Mouse (Mus musculus) limb, embryonic 11.5 days (tissue): ENCODE results near the gene Chrm4. TPM values are rescaled to one million over a fixed set of nuclear protein-coding genes. Genes with fewer than 3 reads are reported as not detected.
A peak's percentile ranks its signal among the peaks of the same experiment; 100 is the strongest.

Source experiments
- ATAC-seq: fragments of 200-750 bp; cut with Nextera tagmentation; 2 replicates; pipeline ENCODE4 v1.8.0; 2017; ENCODE audit warnings: low read depth; ENCODE audit not compliant: insufficient number of reproducible peaks, low FRiP score, low TSS enrichment
- DNase-seq: peaks from one replicate; pipeline ENCODE4 v3.0.0-alpha.2; 2015; ENCODE audit warnings: low spot score
- H3K27ac ChIP-seq: fragments of 300-500 bp; sonication (generic); replicated peaks from 2 replicates; pipeline ENCODE4 v1.5.1; 2014; ENCODE audit warnings: low read depth, mild to moderate bottlenecking, low read length
- H3K27me3 ChIP-seq: fragments of 300-500 bp; sonication (generic); 2 replicates; pipeline ENCODE4 v1.6.1; 2014; ENCODE audit warnings: mild to moderate bottlenecking, low read length, mixed read lengths; ENCODE audit not compliant: control insufficient read depth, insufficient read depth
- H3K36me3 ChIP-seq: fragments of 300-500 bp; sonication (generic); 2 replicates; pipeline ENCODE4 v1.6.1; 2014; ENCODE audit warnings: mild to moderate bottlenecking, low read length, moderate library complexity, mixed read lengths; ENCODE audit not compliant: control insufficient read depth, insufficient read depth
- H3K4me1 ChIP-seq: fragments of 300-500 bp; sonication (generic); 2 replicates; pipeline ENCODE4 v1.6.1; 2014; ENCODE audit warnings: low read length, mixed read lengths; ENCODE audit not compliant: control insufficient read depth, insufficient read depth
- H3K4me2 ChIP-seq: fragments of 300-500 bp; sonication (generic); 2 replicates; pipeline ENCODE4 v1.6.1; 2014; ENCODE audit warnings: low read depth, mild to moderate bottlenecking, moderate library complexity; ENCODE audit not compliant: severe bottlenecking
- H3K4me3 ChIP-seq: fragments of 300-500 bp; sonication (generic); 2 replicates; pipeline ENCODE4 v1.5.1; 2014; ENCODE audit warnings: low read depth, low read length
- H3K9ac ChIP-seq: fragments of 300-500 bp; sonication (generic); 2 replicates; pipeline ENCODE4 v1.6.1; 2014; ENCODE audit warnings: mild to moderate bottlenecking, low read length
- H3K9me3 ChIP-seq: fragments of 300-500 bp; sonication (generic); 2 replicates; pipeline ENCODE4 v1.6.1; 2016; ENCODE audit warnings: low read length; ENCODE audit not compliant: control insufficient read depth
- WGBS: fragments of 180-500 bp; shearing (Covaris S2); extraction: QIAGEN DNeasy Blood & Tissue Kit; methylation state at CpG from one replicate; pipeline ENCODE4 v1.1.7; 2014; 5-methylcytosine and 5-hydroxymethylcytosine counted together
- polyA plus RNA-seq: library from polyadenylated mRNA; unstranded; fragments of >200 nt; fragmentation: Nextera tagmentation; extraction: Ambion mirVana; gene quantifications from 2 replicates; pipeline ENCODE4 v1.2.1, GENCODE M21; 2014

The Chrm4 gene
- polyA plus RNA-seq, 1 experiment from 2014 or later, result 0.53 TPM

DNA sequence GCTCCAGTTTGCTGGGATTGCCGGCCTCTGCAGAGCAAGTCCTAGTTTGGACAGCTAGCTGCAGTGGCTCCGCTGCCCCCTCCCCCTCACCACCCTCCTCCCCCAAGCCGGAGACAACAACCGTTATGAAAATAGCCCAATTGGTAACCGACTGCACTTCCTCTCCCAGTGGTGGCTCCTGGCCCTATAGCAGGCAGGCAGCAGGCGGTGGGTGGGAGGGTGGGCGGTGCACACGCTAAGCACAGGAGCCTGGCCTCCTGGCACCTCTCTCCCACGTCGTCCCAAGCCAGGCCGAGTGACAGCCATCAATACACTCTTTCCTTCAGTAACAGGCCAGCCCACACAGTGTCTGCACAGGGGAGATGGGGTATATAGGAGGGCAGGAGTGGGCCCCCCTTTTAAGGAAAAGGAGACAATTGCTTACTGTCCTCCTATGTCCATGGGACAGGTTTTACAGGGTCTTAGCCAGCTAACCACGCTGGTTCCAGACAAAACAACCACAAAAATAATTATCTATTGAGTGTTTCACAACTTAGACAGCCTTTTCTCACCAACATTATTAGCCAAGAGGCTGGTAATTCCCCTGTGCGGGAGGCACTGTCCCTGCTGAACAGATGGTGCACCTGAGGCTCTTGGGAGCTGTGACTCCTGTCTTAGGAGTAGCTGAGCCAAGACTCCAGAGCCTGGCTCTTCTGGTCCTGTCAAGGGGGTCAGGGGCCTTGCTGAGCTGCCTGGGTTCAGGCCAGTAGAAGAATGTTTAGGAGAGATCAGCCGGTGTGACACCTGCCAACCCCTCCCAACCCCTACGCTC lies 23.4 kb downstream of the Chrm4 start:
- peaks cover 18% of the 10 kb centered on the region for H3K4me1 ChIP-seq
- H3K27me3 ChIP-seq, result no peaks in the 10 kb centered on the region
- H3K9ac ChIP-seq, result peak overlapping the region; percentile 27; the same call in 1 of the 2 replicates
- 14% methylated on average over 15 of the region's 15 CpGs for WGBS
- DNase-seq, result peak; percentile 54
- no peak overlapping the region for H3K4me3 ChIP-seq
- peaks cover under 1% of the 10 kb centered on the region; the same call in 1 of the 2 replicates for H3K36me3 ChIP-seq
- H3K9me3 ChIP-seq, result no peaks in the 10 kb centered on the region
- peak; percentile 70 for ATAC-seq
- 0 out of 2 replicates have a peak overlapping the region, but pooled peaks have one; percentile 2 for H3K27ac ChIP-seq
- peak overlapping the region; percentile 33; the same call in 1 of the 2 replicates for H3K4me2 ChIP-seq

DNA sequence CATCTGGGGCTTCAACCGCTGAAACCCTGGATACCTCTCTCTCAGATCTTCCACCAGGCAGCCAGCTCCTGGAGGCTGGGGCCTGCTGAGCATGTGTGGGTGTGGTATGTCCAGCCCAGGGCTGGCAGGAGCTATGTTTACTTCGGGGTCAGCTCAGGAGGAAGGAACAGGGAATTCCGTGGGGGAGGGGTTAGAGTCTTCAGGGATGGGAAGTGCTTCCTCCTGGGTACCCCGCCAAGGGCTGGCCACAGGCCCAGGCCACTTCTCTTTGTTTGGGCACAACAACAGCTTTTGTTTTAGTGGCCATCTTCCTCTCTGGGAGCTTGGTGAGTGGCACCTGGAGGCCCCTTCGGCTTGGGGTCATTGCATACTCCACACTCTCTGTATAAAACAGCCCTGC lies 26.8 kb downstream of the Chrm4 start:
- WGBS, result 20% methylated on average over 5 of the region's 5 CpGs
- no peak overlapping the region for H3K4me3 ChIP-seq
- H3K27ac ChIP-seq, result no peak overlapping the region; the same call in 1 of the 2 replicates
- H3K27me3 ChIP-seq, result no peaks in the 10 kb centered on the region
- no peaks in the 10 kb centered on the region for H3K9me3 ChIP-seq
- peaks cover 12% of the 10 kb centered on the region for H3K4me1 ChIP-seq
- no peak for DNase-seq
- ATAC-seq, result no peak
- H3K9ac ChIP-seq, result no peak overlapping the region
- no peak overlapping the region for H3K4me2 ChIP-seq
- H3K36me3 ChIP-seq, result no peaks in the 10 kb centered on the region

DNA sequence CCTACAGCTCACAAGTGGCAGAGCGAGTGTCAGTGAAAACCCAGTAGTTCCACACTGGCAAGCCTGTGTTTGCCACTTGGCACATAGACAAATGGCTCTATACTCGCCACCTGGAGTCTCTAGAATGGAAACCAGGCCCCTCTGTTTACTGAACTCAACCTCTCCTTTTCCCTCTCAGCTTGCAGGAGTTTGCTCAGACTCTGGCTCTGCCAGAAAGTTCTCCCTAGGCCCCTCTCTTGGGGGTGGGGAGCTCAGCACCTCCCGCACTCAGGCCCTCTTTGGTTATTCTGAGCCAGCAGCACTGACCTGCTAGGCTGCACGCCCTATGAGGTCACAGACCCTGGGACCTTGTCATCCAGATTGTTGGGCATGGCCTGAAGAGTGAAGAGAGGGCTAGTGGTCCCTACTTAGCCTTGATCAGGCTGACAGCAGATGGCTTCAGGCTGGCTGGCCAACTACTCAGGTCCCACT lies 28.1 kb downstream of the Chrm4 start:
- Histone ChIP-seq H3K27me3 (no peaks in the 10 kb centered on the region), H3K36me3 (no peaks in the 10 kb centered on the region), H3K27ac (no peak overlapping the region), H3K4me2 (no peak overlapping the region), H3K4me3 (no peak overlapping the region), H3K9me3 (no peaks in the 10 kb centered on the region), H3K9ac (no peak overlapping the region), H3K4me1 (peaks cover 7% of the 10 kb centered on the region)
- DNase-seq, result no peak
- WGBS, result 92% methylated on average over 4 of the region's 4 CpGs
- ATAC-seq, result no peak

DNA sequence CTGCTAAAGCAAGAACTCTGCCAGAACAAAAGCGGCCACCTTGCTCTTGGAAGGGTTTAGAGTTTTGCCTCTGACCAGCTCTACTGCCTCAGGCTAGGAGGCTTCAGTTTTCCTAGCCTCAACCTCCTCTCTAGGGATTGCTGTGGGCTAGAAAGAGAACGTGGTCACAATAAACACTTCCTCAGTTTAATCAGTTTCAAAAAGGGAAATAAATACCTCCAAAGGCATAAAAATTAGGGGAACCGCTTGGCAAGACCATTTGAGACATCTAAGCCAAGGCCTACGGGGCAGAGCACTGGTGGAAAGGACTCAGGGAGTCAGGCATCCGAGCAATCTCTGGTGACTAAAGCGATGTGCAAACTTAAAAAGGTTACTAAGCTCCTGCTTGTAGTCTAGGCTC lies 28.8 kb downstream of the Chrm4 start:
- no peaks in the 10 kb centered on the region for H3K9me3 ChIP-seq
- no peak overlapping the region for H3K4me2 ChIP-seq
- no peak overlapping the region for H3K4me3 ChIP-seq
- ATAC-seq (no peak), DNase-seq (no peak)
- no peaks in the 10 kb centered on the region; the same call in 1 of the 2 replicates for H3K4me1 ChIP-seq
- H3K27me3 ChIP-seq, result no peaks in the 10 kb centered on the region
- no peak overlapping the region for H3K9ac ChIP-seq
- 82% methylated on average over 6 of the region's 6 CpGs for WGBS
- no peak overlapping the region for H3K27ac ChIP-seq
- H3K36me3 ChIP-seq, result no peaks in the 10 kb centered on the region

DNA sequence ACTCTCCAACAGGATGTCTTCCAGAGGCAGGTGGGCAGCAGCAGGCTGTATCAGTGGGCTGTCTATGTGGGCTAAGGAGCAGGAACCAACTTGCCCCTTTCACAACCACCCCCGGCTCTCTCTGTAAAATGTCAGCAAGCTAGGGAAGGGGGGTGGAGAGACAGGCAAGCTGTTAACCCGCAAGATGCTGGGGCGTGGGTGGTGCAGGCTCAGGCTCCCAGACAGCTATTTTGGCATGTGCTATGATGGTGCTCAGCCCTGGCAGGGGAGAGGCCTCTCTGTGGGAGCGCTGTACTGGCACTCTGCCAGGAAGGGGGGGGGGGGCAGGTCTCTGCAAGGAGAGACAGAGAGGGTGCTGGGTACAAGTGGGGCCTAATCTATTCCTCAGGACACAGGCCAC lies 30.0 kb downstream of the Chrm4 start:
- no peak overlapping the region for H3K9ac ChIP-seq
- peaks cover 5% of the 10 kb centered on the region for H3K4me1 ChIP-seq
- no peaks in the 10 kb centered on the region for H3K36me3 ChIP-seq
- no peaks in the 10 kb centered on the region for H3K27me3 ChIP-seq
- H3K4me3 ChIP-seq, result no peak overlapping the region
- WGBS, result 57% methylated on average over 4 of the region's 4 CpGs
- no peak overlapping the region for H3K4me2 ChIP-seq
- no peak for DNase-seq
- H3K27ac ChIP-seq, result no peak overlapping the region
- no peaks in the 10 kb centered on the region for H3K9me3 ChIP-seq
- no peak for ATAC-seq

DNA sequence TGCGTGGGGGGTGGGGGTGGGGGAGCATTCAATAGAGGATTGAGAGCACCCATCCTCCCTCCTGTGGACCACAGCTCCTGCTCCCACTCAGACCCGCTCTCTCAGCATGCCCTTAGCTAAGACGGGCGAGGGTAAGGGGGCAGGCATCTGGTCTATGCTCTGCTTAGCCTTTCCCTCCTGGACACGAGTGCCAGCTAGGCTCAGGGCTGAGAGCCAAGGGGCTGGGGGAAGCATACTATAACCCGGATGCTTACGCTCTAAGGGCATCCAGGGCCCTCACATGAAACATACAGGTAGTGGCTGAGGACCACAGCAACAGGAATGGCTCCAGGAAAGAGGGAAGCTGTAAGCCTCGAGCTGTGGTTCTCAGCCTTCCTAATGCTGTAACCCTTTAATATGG lies 31.0 kb downstream of the Chrm4 start:
- Histone ChIP-seq H3K9ac (no peak overlapping the region), H3K4me1 (peaks cover 12% of the 10 kb centered on the region), H3K27ac (no peak overlapping the region), H3K36me3 (no peaks in the 10 kb centered on the region), H3K9me3 (no peaks in the 10 kb centered on the region), H3K27me3 (no peaks in the 10 kb centered on the region), H3K4me3 (no peak overlapping the region), H3K4me2 (no peak overlapping the region)
- no peak for DNase-seq
- no peak for ATAC-seq
- WGBS, result 86% methylated on average over 8 of the region's 8 CpGs

DNA sequence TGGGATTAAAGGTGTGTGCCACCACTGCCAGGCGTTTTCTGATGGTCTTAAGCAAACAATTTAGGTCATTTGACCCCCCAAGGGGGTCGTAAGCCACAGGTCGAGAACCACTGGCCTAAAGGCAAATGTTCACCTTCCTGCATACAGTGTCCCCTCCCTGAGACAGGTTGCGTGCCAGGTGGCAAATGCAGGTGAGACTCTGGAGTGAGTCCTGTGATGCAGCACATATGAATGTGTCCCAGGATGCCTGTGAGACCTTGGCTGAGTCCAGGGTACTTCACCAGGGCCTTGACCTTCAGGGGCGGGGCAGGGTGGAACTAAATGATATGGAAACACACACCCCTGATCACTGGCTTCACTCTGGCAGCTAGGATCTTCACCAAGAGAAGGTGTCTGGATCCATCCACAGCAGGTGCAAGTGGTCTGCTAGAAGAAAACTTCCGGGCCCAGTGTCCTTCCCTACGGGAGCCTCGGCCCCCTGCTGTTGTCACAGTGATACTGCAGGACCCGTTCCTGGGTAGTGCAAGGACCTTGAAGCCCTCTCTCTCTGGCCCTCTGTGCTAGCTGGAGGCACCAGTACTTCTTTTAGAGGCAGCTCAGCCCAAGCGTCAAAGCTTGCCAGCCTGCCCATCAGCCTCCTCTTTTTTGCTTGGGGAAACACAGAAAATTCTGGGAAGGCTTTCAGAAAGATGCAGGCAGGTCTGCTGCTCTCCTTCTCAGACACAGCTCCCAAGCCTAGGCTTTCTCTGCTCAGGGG lies 31.8 kb downstream of the Chrm4 start:
- Histone ChIP-seq H3K9me3 (no peaks in the 10 kb centered on the region), H3K4me3 (no peak overlapping the region), H3K27ac (no peak overlapping the region), H3K4me1 (peaks cover 14% of the 10 kb centered on the region), H3K9ac (no peak overlapping the region), H3K27me3 (no peaks in the 10 kb centered on the region), H3K4me2 (no peak overlapping the region), H3K36me3 (no peaks in the 10 kb centered on the region)
- 45% methylated on average over 10 of the region's 10 CpGs for WGBS
- ATAC-seq (no peak), DNase-seq (peak; percentile 60)

DNA sequence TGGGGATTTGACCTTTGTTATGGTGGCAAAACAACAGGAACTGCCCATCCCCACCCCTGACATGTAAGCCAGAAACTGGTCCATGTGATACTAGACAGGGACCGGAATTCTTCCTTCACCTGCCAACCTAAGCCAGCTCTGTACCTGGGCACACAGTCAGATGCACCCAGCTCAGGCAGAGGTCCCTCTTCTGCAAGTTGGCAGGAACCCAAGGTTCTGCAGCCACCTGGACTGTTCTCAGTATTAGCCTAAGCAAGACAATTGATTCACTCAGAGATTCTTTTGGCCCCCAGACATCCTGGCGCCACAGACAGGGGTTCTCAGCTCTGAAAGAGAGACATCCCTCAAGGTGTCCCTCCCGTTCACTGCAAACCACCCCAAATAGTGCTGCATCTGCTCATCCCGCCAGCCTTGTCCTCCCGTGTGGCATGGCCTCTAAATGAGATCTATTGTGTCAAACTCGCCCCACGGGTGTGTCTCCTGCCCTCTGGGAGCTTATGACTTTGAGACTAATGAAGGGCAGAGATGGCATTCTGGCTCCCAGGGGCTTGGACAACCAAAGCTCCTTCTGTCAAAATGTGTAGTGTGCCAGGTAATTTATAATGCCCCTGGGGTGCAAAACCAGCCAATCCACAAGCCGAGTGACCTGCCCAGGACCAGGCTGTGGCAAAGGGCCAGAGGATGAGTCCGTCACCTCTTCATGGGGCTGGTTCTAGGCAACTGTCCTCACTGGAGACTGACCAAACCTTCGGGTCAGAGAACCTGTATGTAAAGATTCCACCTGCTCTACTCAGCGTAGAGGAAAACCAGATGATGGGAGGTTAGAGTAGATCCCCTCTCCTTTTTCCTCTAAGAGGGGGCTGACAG lies 32.7 kb downstream of the Chrm4 start:
- Histone ChIP-seq H3K9me3 (no peaks in the 10 kb centered on the region), H3K36me3 (no peaks in the 10 kb centered on the region), H3K4me2 (no peak overlapping the region), H3K4me3 (no peak overlapping the region), H3K9ac (no peak overlapping the region), H3K27me3 (no peaks in the 10 kb centered on the region), H3K4me1 (peaks cover 14% of the 10 kb centered on the region), H3K27ac (no peak overlapping the region)
- 83% methylated on average over 11 of the region's 11 CpGs for WGBS
- DNase-seq, result no peak
- no peak for ATAC-seq
